Mouse (Mus musculus) T-cell, adult 2 months (primary cell): Measurements from ENCODE around the gene Vmn2r18.

Experiments used
- DNase-seq: peaks from one replicate; pipeline ENCODE4 v3.0.0; 2022; ENCODE audit warnings: low spot score

Vmn2r18 gene

DNA sequence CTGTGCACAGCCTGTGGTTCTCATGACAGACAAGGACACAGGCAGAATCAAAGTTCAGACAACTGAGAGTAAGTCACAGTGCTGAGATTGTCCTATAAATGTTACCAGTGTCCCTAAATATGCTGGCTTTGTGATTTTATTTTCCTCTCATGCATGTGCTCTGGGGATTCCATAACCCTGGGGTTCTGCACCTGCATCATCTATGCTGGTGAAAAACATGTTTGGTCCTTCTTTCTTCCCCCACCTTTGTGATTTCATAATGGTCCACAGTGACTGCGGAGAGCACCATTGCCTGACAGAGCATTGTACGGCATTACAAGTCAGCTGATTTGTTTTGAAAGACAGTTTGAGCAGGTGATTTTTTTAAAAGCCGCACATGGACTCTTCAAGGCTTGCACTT, at the start of gene Vmn2r18:
Gene Vmn2r18 (minus strand): TSS at position 101 of the 400 bp plus-strand sequence.
- DNase-seq, result no peak

DNA sequence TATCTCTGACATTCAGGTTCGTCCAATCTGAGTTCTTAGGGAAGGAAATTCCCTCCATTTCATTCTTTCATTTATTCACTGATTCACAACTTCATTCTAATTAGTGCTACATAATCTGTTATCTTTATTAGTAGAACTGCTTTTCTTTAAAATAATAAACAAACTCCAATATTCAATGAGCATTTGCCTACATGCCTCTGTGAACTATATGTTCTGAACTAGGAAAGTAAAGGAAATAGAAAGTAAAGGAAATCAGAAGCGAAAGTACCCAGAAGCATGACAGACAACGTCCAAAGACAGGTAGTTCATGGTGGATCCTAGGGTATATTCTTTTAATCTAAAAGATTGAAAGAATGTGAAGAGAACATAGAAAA, 45.6 kb upstream of the Vmn2r18 start:
- DNase-seq, result no peak

GRCm38 (mm10) chr5:151650700-151651410, 45.0 kb upstream of the Vmn2r18 start, which contains the start of gene Rfc3:
Gene Rfc3, minus strand, starts transcription at chr5:151651242.
- peak; percentile 93 for DNase-seq

- DNase-seq, result peak; percentile 20
Observed at GRCm38 (mm10) chr5:151644845-151645244, 39.0 kb upstream of the Vmn2r18 start.

- no peak for DNase-seq
Observed at GRCm38 (mm10) chr5:151642867-151643266, 37.0 kb upstream of the Vmn2r18 start.

DNA sequence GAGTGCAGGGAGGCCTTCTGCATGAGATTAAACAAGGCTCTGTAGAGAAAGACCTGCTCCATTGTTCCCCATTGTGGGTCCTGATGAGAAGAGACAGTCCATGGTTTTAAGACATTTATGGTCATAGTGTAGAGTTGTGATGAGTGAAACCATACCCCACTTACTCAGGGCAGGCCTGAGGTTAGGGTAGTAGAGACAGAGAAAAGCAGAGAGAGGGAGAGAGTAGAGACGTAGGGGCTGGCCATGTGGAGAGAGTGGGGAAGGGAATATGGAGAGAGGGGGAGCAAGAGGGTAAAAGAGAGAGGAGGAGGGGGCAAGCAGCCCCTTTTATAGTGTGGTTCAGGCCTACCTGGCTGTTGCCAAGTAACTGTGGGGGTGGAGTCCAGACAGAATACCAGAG, 36.3 kb upstream of the Vmn2r18 start:
- DNase-seq, result no peak

DNA sequence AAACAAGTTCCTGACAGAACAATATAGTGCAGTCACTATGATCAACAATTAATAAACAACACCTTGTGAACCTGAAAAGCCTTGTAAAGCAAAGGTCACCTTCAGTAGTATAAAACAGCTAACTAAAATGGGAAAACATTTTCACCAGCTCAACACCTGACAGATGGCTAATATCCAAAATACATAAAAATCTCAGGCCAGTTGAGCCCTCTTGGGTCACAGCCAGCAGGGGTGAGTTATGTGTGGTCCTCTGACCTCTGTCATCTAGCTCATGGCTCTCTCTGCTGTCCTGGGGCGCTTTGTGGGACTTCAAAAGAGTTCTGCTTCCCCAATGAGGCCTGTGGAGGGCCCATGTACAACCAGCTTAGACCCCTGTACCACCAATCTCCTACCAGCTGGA, 4.1 kb downstream of the Vmn2r18 start:
- DNase-seq, result no peak
